Mouse (Mus musculus) CD4-positive, CD25-positive, alpha-beta regulatory T cell, adult 2 months (primary cell): Measurements from ENCODE around the gene Irf2bpl.

Source experiments
- DNase-seq: peaks from one replicate; pipeline ENCODE4 v3.0.0-alpha.2; 2012; ENCODE audit warnings: low read depth, low spot score

Gene Irf2bpl

DNA sequence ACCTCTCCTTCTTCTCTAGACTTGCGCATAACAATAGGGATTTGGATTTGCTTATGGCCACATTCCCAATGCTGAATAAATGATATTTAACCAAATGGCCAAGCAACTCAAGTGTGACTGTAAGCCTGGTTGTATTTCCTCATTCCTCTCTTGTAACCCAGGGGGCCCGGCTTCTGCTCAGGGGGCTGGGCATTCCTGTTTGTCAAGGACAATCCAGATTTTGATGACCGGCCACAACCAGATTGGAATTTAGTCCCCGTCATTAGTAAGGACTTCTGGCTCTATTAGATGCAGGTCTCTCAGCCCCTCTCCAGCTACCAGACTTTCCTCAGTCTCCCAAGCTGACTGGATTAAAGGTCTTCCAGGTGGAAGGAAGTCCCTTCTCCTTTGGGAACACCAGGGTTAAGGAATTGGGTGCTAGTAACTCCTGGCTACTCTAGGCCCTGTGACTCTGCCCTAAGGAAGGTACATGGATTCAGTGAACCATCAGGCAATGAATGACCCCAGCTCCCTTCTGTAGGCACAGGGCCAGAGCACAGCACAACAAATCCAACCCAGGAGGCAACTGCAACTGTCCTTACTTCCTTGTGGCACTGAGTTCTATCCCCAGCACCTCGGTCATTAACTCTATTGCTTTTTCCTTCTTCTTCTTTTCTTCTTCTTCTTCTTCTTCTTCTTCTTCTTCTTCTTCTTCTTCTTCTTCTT, 20.1 kb downstream of the Irf2bpl start:
- no peak for DNase-seq

- peak; percentile 80 for DNase-seq
These were observed 24.4 kb downstream of the Irf2bpl start for GRCm38 (mm10) chr12:86859924-86860790.

GRCm38 (mm10) chr12:86858983-86859872, 25.4 kb downstream of the Irf2bpl start:
- peak; percentile 65 for DNase-seq

DNA sequence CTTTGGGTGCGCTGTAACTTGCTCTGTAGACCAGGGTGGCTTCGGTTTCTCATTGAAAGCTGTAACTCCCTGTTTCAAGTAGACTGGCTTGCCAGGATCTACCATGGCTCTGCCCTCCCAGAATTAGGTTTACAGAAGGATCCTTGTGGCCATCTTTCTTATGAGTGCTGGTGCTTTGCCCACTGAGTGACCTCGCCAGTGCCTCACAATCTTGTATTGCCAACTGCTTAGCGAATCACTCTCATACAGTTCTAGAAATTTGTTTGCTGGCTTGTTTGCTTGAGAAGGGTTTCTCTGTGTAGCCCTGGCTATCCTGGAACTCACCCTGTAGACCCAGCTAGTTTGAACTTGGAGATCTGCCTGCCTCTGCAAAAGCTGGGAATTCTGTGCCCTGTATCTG, 26.1 kb downstream of the Irf2bpl start:
- DNase-seq, result no peak

- DNase-seq, result no peak
These were observed 27.3 kb downstream of the Irf2bpl start for GRCm38 (mm10) chr12:86857290-86857689.

- DNase-seq, result no peak
These were observed 28.9 kb downstream of the Irf2bpl start for GRCm38 (mm10) chr12:86855670-86856069.

DNA sequence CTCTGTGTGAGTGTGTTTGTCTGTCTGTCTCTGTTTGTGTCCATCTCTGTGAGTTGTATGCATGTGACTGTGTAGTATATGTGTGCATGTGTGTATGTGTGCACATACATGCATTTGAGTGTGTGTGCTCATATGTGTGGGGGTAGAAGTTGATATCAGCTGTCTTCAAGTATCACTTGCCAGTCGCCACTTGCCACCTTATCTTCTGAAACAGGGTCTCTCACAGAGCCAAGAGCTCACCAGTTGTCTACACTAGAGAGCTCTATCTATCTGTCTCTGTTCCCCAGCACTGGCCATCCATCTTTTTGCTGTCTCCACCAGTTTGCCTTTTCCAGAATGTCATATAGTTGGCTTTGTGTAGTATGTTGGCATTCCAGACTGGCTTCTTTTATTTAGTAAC, 31.1 kb downstream of the Irf2bpl start:
- DNase-seq, result no peak

DNA sequence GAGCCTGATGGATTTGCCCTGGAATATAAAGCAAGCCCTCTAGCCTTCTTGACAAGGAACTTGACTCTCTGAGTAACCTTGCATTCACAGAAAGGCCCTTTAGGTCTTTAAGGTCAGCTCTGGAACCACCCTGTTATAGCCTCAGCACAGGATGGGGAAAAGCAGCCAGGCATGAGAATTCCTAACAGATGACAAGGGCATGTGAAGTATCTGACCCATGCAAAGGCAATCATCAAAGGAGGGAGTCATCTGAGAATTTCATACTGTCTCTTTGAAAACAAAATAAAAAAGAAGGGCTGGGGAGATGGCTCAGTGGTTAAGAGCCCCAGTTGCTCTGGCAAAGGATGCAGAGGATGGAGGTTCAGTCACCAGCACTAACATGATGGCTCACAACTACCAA, 33.3 kb downstream of the Irf2bpl start:
- no peak for DNase-seq

DNA sequence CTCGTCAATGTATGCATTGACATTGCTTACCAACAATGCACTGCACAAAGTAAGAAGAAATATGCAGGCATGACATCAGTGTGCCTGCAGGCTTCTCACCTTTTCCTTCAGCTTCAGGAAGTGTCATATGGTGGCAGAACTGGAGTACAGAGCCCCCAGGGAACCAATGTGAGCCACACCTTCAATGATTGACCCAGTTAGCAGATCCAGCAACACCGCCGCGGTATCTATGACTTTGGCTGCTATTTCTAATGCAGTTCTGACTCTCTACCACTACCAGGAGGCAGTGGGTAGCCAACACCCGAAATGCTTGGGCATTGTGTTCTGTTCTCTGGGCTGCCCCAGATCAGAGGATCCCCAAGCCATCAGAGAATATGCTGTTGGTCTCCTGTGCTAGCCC, 33.9 kb downstream of the Irf2bpl start:
- no peak for DNase-seq

- no peak for DNase-seq
These were observed 34.5 kb downstream of the Irf2bpl start for GRCm38 (mm10) chr12:86849945-86850626.

DNA sequence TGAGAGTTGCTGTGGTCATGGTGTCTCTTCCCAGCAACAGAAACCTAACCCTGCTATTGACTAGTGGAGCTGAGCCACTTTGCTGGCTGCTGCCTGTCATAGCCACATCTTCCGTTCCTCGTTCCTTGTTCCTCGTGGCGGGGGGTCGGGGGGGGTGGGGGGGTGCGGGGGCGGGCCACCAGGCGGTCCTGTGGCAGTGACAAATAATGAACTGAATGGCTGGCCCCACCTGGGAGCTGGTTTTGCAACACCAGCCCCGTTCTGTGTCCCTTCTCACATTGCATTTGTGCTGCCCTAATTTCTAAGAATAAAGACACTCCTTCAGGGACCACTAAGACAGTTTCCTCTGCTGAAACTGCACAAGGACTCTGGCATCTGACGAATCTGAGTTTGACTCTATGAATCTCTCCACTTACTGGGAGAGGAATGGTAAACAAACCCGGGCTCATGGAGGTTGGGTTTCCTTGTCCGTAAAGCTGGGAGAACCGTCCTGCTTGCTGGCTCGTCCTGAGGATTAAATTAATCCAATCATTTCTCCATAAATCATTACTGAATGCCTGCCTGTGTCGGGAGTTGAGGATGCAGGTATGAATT, 41.6 kb downstream of the Irf2bpl start:
- no peak for DNase-seq

DNA sequence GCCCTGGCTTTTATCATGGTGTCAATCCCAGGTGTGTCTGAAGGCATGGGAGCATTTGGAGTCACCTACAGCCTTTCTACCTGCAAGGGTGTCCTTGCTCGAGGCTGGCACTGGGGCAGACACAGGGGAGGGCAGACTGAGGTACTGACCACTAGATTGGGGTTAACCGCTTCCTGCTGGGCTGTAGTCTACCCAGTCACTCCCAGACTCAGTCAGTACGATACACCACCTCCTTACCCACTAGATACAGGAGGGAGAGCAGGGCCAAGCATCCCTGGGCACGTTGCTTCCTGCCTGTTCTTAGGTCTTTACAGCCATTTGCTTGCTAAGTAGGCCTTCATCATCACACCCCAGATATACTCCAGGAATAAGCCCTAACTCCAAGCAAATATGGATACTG, 44.1 kb downstream of the Irf2bpl start:
- DNase-seq, result no peak

- no peak for DNase-seq
These were observed 46.4 kb downstream of the Irf2bpl start for GRCm38 (mm10) chr12:86838181-86838580.

DNA sequence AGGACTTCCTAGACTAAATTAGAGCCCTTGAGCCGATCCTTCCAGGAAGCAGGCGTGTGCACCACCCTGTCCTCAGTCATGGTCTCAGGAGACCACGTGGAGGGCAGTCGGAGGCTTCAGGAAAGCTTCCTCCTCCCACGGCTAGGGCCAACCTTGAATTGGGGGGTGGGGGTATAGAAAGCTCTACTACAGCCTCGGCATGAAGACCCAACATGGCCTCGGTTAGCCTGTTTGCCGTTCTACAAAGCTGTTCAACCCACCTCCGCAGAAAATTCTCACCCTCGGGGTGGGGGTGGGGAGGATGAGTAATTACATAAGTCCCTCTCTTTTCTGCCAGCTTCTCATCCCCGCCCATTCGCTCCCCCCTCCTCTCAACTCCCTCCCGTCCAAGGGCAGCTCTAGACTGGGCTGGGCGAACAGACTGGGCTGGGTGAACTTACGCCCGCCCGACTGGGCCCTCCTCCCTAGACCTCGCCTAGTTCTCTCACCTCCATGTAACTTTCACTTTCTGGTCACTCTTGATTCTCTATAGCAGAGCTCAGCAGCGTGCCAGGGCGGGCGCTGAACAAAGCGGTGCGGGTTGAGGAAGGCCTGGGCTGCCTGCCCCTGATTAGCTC, 48.1 kb downstream of the Irf2bpl start:
- DNase-seq, result peak; percentile 94

GRCm38 (mm10) chr12:86835899-86836298, 48.7 kb downstream of the Irf2bpl start:
- peak; percentile 60 for DNase-seq

- DNase-seq, result peak; percentile 79
These were observed 50.2 kb downstream of the Irf2bpl start for GRCm38 (mm10) chr12:86834416-86834772.

DNA sequence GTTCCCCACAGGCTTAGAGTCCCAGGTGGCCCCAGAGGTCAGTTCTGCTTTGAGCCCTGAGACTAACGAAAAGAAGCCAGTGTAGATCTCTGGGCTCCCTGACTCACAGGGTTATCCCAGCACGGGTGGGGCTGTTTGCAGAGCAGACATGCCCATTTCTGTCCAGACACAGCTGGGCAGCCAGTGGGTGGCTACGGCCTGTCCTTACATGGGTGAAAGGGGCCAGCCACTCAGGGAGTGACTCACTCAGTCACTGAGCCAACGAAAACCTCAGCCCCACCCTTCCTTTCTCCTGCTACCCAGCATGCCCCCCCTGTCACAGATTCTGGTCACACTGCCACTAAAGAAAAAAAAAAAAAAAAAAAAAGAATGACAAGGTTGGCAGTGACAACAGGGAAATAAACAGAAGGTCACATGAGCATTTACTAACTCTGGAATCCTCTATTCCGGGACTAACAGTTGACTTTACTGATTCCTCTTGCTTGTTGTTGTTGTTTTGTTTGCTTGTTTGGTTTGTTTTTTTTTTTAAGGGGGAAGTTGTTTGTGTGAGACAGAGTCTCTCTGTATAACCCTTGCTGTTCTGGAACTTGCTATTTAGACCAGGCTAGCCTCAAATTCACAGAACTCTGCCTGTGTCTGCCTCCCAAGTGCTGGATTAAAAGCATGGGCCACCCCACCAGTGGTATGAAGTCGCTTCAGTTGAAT, 50.7 kb downstream of the Irf2bpl start:
- peak; percentile 87 for DNase-seq

DNA sequence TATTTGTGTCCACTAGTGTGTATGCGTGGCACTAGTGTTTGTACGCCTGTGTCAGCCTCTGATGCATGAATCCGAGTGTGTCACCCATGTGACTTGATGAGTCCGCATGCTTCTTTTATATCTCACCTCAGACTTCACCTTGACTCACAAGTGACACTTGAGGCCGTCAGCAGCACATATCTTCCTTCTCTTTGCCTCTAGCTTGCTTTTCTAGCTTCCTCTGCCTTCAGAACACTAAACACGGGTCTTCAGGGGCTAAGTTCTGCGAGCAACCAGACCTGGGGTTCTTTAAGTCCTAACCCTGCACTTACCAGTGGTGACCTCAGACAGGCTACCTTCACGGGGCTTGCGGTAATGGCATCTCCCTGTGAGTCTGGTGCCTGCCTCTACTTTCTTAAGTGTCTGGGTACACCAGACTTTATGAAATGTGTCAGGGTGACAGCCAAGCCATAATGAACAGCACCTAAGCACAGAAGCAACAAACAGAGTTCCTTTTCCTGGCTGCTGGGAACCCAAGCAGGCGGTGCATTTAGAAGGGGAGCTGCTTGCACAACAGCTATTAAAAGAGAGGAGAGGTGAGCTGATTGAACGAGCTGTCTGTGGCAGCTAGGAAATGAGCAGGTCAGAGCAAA, 51.9 kb downstream of the Irf2bpl start:
- DNase-seq, result no peak
